Mouse (Mus musculus) erythroblast, embryonic 14.5 days (primary cell): Measurements from ENCODE around the gene Timm8a2.

ENCODE experiments used
- GATA1 ChIP-seq: IDR thresholded peaks from 2 replicates; pipeline ENCODE4 v1.6.1; 2012; ENCODE audit warnings: low read length, inconsistent platforms, mixed read lengths
- TAL1 ChIP-seq: IDR thresholded peaks from 3 replicates; pipeline ENCODE4 v1.6.1; 2012; ENCODE audit warnings: low read length, inconsistent platforms, mixed read lengths

GRCm38 (mm10) chr14:122019389-122019788, 15.1 kb upstream of the Timm8a2 start:
- no peak for TF ChIP-seq TAL1
- no peak for TF ChIP-seq GATA1
